Mouse (Mus musculus): ENCODE data around the gene Acat3. TPM values are rescaled to one million over a fixed set of nuclear protein-coding genes. Genes with fewer than 3 reads are reported as not detected.
"Not testable (repeated sequence)": the region's sequence is repeated elsewhere in the genome, so short reads cannot be mapped to it uniquely, and the experiment has no call there.

Acat3 gene
- total RNA-seq (2015) (not detected in 2 replicates), total RNA-seq (2017) (0.33 and 0.51 TPM in 2 replicates)

- ATAC-seq (ENCODE audit: poor library complexity, severe bottlenecking), result peak; percentile 55
Measured at GRCm38 (mm10) chr17:12940151-12940805, at the start of gene Acat3. Gene Acat3 (minus strand): TSS chr17:12940600.

- ATAC-seq (ENCODE audit: poor library complexity, severe bottlenecking), result not testable (repeated sequence)
Measured at GRCm38 (mm10) chr17:12988096-12988495, 47.7 kb upstream of the Acat3 start.

GRCm38 (mm10) chr17:12983988-12984387 is 43.6 kb upstream of the Acat3 start:
- ATAC-seq (ENCODE audit: poor library complexity, severe bottlenecking), result no peak

GRCm38 (mm10) chr17:12978546-12978945 is 38.1 kb upstream of the Acat3 start:
- ATAC-seq (ENCODE audit: poor library complexity, severe bottlenecking), result no peak

- ATAC-seq (ENCODE audit: poor library complexity, severe bottlenecking), result no peak
Measured at GRCm38 (mm10) chr17:12973851-12974250, 33.5 kb upstream of the Acat3 start.

GRCm38 (mm10) chr17:12967173-12967572 is 26.8 kb upstream of the Acat3 start:
- ATAC-seq (ENCODE audit: poor library complexity, severe bottlenecking), result no peak

GRCm38 (mm10) chr17:12963476-12963875 is 23.1 kb upstream of the Acat3 start:
- ATAC-seq (ENCODE audit: poor library complexity, severe bottlenecking), result no peak

GRCm38 (mm10) chr17:12960331-12960873 is 20.0 kb upstream of the Acat3 start, which contains the start of gene Acat2:
Gene Acat2 (minus strand): TSS chr17:12960747.
- peak; percentile 96 for ATAC-seq (ENCODE audit: poor library complexity, severe bottlenecking)

GRCm38 (mm10) chr17:12959377-12959776 is 19.0 kb upstream of the Acat3 start:
- not testable (repeated sequence) for ATAC-seq (ENCODE audit: poor library complexity, severe bottlenecking)

- no peak for ATAC-seq (ENCODE audit: poor library complexity, severe bottlenecking)
Measured at GRCm38 (mm10) chr17:12956664-12957063, 16.3 kb upstream of the Acat3 start.

GRCm38 (mm10) chr17:12949669-12950068 is 9.3 kb upstream of the Acat3 start:
- ATAC-seq (ENCODE audit: poor library complexity, severe bottlenecking), result no peak

GRCm38 (mm10) chr17:12942459-12943162 is 2.2 kb upstream of the Acat3 start:
- no peak for ATAC-seq (ENCODE audit: poor library complexity, severe bottlenecking)

GRCm38 (mm10) chr17:12941543-12942260 is 1.3 kb upstream of the Acat3 start:
- ATAC-seq (ENCODE audit: poor library complexity, severe bottlenecking), result no peak

- peak; percentile 36 for ATAC-seq (ENCODE audit: poor library complexity, severe bottlenecking)
Measured at GRCm38 (mm10) chr17:12939377-12940148, 837 bp downstream of the Acat3 start.

- ATAC-seq (ENCODE audit: poor library complexity, severe bottlenecking), result no peak
Measured at GRCm38 (mm10) chr17:12938077-12938476, 2.3 kb downstream of the Acat3 start.

GRCm38 (mm10) chr17:12937412-12937970 is 2.9 kb downstream of the Acat3 start:
- ATAC-seq (ENCODE audit: poor library complexity, severe bottlenecking), result no peak

GRCm38 (mm10) chr17:12935719-12936118 is 4.7 kb downstream of the Acat3 start:
- ATAC-seq (ENCODE audit: poor library complexity, severe bottlenecking), result no peak

GRCm38 (mm10) chr17:12931576-12931975 is 8.8 kb downstream of the Acat3 start:
- not testable (repeated sequence) for ATAC-seq (ENCODE audit: poor library complexity, severe bottlenecking)

GRCm38 (mm10) chr17:12925703-12926180 is 14.7 kb downstream of the Acat3 start:
- ATAC-seq (ENCODE audit: poor library complexity, severe bottlenecking), result no peak

- ATAC-seq (ENCODE audit: poor library complexity, severe bottlenecking), result no peak
Measured at GRCm38 (mm10) chr17:12925001-12925400, 15.4 kb downstream of the Acat3 start.

Measured in megakaryocyte, adult 5-6 weeks (primary cell).